Mouse (Mus musculus) adrenal gland, adult (tissue): ENCODE results near the gene Marco.

Experiments
- DNase-seq, 2 experiments: peaks; one replicate each; pipeline ENCODE4 v3.0.0; 2022 to 2023; ENCODE audit warnings: low spot score in 1 of 2; ENCODE audit not compliant: inconsistent age in 2 of 2

The Marco gene

DNA sequence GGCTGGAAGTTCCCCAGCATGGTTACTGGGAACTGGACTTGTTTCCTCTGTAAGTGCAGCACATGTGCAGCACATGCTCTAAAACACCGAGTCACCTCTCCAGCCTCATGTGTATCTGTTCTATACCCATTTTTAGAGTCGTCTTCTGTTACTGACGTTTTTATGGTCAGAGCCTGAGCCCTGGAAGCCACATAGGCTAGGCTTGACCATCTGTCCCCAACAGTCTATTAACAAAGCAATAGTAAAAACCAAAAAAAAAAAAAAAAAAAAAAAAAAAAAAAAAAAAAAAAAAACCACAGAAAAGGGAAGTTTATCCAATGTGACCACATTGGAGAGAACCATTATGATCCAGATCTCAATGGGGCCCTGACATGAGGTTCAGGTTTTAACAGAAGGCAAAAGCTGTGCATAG is 61.6 kb downstream of the Marco start:
- no peak for DNase-seq

DNA sequence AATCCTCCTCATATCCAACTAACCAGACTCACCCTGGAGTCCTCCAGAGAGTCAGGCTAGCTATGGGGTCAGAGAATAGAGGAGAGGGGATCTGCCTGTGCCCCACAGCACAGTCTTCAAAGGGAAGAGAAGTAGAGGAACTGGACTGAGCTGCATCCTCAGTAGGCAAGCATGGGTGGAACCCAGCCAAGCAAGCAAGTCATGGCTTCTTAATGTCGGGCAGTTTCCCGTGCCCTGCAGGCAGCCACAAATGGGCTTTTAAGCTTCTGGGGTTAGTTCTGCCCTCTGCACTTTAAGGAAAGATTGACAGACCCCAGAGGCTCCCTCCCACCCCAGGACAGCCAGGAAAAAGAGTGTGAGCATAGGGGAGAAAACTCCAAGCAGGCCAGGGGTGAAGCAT is 63.2 kb downstream of the Marco start:
- no peak for DNase-seq

DNA sequence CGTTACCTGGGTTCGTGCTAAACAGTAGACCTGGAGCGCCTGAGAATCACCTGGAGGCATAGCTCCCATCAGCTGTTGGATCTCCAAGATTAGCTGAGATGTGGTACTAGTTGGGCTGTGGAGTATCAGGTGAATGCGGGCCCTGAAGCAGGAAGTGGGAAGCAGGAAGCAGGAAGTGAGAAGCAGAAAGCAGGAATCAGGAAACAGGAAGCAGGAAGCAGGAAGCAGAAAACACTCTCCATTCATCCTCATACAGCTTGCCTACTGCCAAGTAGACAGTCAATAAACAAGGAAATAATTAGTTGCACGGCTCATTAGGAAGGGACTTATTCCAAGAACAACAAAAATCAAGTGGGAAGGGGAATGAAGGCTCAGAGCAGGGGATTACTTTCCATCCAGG is 69.2 kb downstream of the Marco start:
- DNase-seq = no peak

DNA sequence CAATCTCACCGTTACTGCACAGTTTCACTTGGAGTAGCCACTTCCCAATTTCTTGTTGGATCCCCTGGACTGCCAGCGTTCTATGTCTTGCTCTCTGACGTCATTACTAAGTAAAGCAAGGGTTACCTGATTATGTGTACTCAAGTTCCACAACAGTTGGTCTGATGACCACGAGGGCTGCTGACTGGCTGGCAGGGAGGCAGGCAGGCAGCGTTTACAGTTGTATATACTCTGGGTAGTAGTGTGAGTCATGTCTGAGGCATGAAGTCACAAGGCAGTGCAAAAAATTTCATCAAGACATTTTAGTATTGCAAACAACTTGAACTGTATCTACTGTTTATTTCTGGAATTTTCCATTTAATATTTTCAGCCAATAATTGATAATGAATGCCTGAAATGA is 74.7 kb downstream of the Marco start:
- no peak for DNase-seq

DNA sequence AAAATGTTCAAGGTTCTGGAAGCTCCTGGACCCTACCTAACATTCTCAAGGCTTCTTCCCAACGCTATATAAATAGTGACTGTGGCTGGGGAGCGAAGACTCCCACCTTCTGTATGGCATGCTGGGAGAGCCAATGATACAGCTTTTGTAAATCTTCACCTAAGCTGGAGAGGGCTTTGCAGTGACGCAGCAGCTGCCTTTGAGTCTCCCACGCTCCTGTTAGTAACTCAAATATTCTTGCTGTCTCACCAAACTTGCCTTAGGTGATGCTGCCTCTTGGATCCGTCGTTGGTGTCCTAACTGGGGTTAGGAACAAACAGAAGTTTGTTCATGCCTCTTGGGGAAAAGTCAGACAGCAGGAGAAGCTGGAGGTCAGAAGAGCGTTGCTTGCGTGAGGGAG is 79.2 kb downstream of the Marco start:
- no peak for DNase-seq
